Mouse (Mus musculus) midbrain, embryonic 16.5 days (tissue): Measurements from ENCODE around the gene Aox2. TPM values are rescaled to one million over a fixed set of nuclear protein-coding genes. Genes with fewer than 3 reads are reported as not detected.
A peak's percentile ranks its signal among the peaks of the same experiment; 100 is the strongest.

ENCODE experiments used
- ATAC-seq: fragments of 200-750 bp; cut with Nextera tagmentation; 2 replicates; pipeline ENCODE4 v1.8.0; 2017; ENCODE audit warnings: moderate TSS enrichment
- H3K27ac ChIP-seq: fragments of 300-500 bp; sonication (generic); 2 replicates; pipeline ENCODE4 v1.5.1; 2014; ENCODE audit warnings: mild to moderate bottlenecking, low read length, mixed read lengths
- H3K27me3 ChIP-seq: fragments of 300-500 bp; sonication (generic); 2 replicates; pipeline ENCODE4 v1.6.1; 2014; ENCODE audit warnings: low read depth, low read length, mixed read lengths; ENCODE audit not compliant: control insufficient read depth, insufficient read depth
- H3K36me3 ChIP-seq: fragments of 300-500 bp; sonication (generic); 2 replicates; pipeline ENCODE4 v1.6.1; 2014; ENCODE audit warnings: mild to moderate bottlenecking, low read length, moderate library complexity, mixed read lengths; ENCODE audit not compliant: control insufficient read depth, insufficient read depth
- H3K4me1 ChIP-seq: fragments of 300-500 bp; sonication (generic); 2 replicates; pipeline ENCODE4 v1.6.1; 2014; ENCODE audit warnings: mild to moderate bottlenecking, low read length, mixed read lengths; ENCODE audit not compliant: control insufficient read depth, insufficient read depth
- H3K4me2 ChIP-seq: fragments of 300-500 bp; sonication (generic); 2 replicates; pipeline ENCODE4 v1.6.1; 2014; ENCODE audit warnings: mild to moderate bottlenecking, low read length, mixed read lengths
- H3K4me3 ChIP-seq: fragments of 300-500 bp; sonication (generic); 2 replicates; pipeline ENCODE4 v1.5.1; 2014; ENCODE audit warnings: low read depth, mild to moderate bottlenecking, low read length, moderate library complexity, mixed read lengths
- H3K9ac ChIP-seq: fragments of 300-500 bp; sonication (generic); 2 replicates; pipeline ENCODE4 v1.6.1; 2014; ENCODE audit warnings: low read depth, low read length, mixed read lengths
- H3K9me3 ChIP-seq: fragments of 300-500 bp; sonication (generic); replicated peaks from 2 replicates; pipeline ENCODE4 v1.6.1; 2014; ENCODE audit warnings: mild to moderate bottlenecking, low read length, mixed read lengths; ENCODE audit not compliant: control insufficient read depth, poor library complexity, severe bottlenecking
- WGBS: fragments of 180-500 bp; shearing (Covaris S2); extraction: QIAGEN DNeasy Blood & Tissue Kit; methylation state at CpG from one replicate; pipeline ENCODE4 v1.1.7; 2014; 5-methylcytosine and 5-hydroxymethylcytosine counted together
- polyA plus RNA-seq: library from polyadenylated mRNA; unstranded; fragments of >200 nt; fragmentation: Nextera tagmentation; extraction: Ambion mirVana; gene quantifications from 2 replicates; pipeline ENCODE4 v1.2.1, GENCODE M21; 2015

Gene Aox2
- polyA plus RNA-seq, 1 experiment from 2014 or later: 0.03 TPM

GRCm38 (mm10) chr1:58244487-58244886 lies 33.6 kb upstream of the Aox2 start:
- no peaks in the 10 kb centered on the region for H3K36me3 ChIP-seq
- 82% methylated on average over 3 of the region's 3 CpGs for WGBS
- no peak overlapping the region for H3K4me2 ChIP-seq
- no peak overlapping the region for H3K9ac ChIP-seq
- H3K27me3 ChIP-seq: no peaks in the 10 kb centered on the region
- no peak overlapping the region for H3K4me3 ChIP-seq
- H3K27ac ChIP-seq: no peak overlapping the region
- no peak for ATAC-seq
- no peaks in the 10 kb centered on the region for H3K4me1 ChIP-seq
- no peaks in the 10 kb centered on the region for H3K9me3 ChIP-seq

- no peak overlapping the region for H3K4me3 ChIP-seq
- H3K27me3 ChIP-seq: no peaks in the 10 kb centered on the region
- WGBS: 72% methylated on average over 1 of the region's 1 CpGs
- H3K9ac ChIP-seq: no peak overlapping the region
- peaks cover 3% of the 10 kb centered on the region; the same call in 1 of the 2 replicates for H3K9me3 ChIP-seq
- ATAC-seq: no peak
- no peaks in the 10 kb centered on the region for H3K4me1 ChIP-seq
- H3K27ac ChIP-seq: no peak overlapping the region
- H3K36me3 ChIP-seq: no peaks in the 10 kb centered on the region
- no peak overlapping the region for H3K4me2 ChIP-seq
These were observed 29.6 kb upstream of the Aox2 start for GRCm38 (mm10) chr1:58248518-58248917.

- H3K9ac ChIP-seq: no peak overlapping the region
These were observed 24.7 kb upstream of the Aox2 start for GRCm38 (mm10) chr1:58253466-58253865.

GRCm38 (mm10) chr1:58257195-58257991 lies 20.7 kb upstream of the Aox2 start:
- no peak overlapping the region for H3K4me3 ChIP-seq
- no peaks in the 10 kb centered on the region for H3K36me3 ChIP-seq
- no peak overlapping the region for H3K27ac ChIP-seq
- H3K4me1 ChIP-seq: no peaks in the 10 kb centered on the region
- WGBS: 86% methylated on average over 10 of the region's 10 CpGs
- no peak overlapping the region for H3K9ac ChIP-seq
- ATAC-seq: no peak
- H3K9me3 ChIP-seq: no peaks in the 10 kb centered on the region
- no peak overlapping the region for H3K4me2 ChIP-seq
- H3K27me3 ChIP-seq: no peaks in the 10 kb centered on the region

More at GRCm38 (mm10) chr1:58253466-58253865, 24.7 kb upstream of the Aox2 start:
- WGBS: 86% methylated on average over 11 of the region's 11 CpGs
- H3K4me3 ChIP-seq: no peak overlapping the region
- H3K27ac ChIP-seq: no peak overlapping the region
- H3K36me3 ChIP-seq: no peaks in the 10 kb centered on the region
- H3K9me3 ChIP-seq: peaks cover 3% of the 10 kb centered on the region; the same call in 1 of the 2 replicates
- no peak for ATAC-seq
- H3K4me1 ChIP-seq: no peaks in the 10 kb centered on the region
- H3K4me2 ChIP-seq: no peak overlapping the region
- H3K27me3 ChIP-seq: no peaks in the 10 kb centered on the region

GRCm38 (mm10) chr1:58260311-58260710 lies 17.8 kb upstream of the Aox2 start:
- Histone ChIP-seq H3K4me2 (no peak overlapping the region), H3K9ac (no peak overlapping the region), H3K36me3 (no peaks in the 10 kb centered on the region), H3K9me3 (no peaks in the 10 kb centered on the region), H3K27ac (no peak overlapping the region), H3K27me3 (no peaks in the 10 kb centered on the region), H3K4me1 (no peaks in the 10 kb centered on the region), H3K4me3 (no peak overlapping the region)
- ATAC-seq: no peak
- 87% methylated on average over 3 of the region's 3 CpGs for WGBS

- Histone ChIP-seq H3K4me3 (no peak overlapping the region), H3K9ac (no peak overlapping the region), H3K9me3 (no peaks in the 10 kb centered on the region), H3K27ac (no peak overlapping the region), H3K4me2 (no peak overlapping the region), H3K27me3 (no peaks in the 10 kb centered on the region), H3K36me3 (no peaks in the 10 kb centered on the region), H3K4me1 (no peaks in the 10 kb centered on the region)
- 86% methylated on average over 2 of the region's 2 CpGs for WGBS
- ATAC-seq: no peak
These were observed 9.9 kb upstream of the Aox2 start for GRCm38 (mm10) chr1:58268231-58268630.

GRCm38 (mm10) chr1:58270807-58271569 lies 7.1 kb upstream of the Aox2 start:
- peak; percentile 81; the same call in 1 of the 2 replicates for ATAC-seq

GRCm38 (mm10) chr1:58275879-58276278 lies 2.2 kb upstream of the Aox2 start:
- H3K4me2 ChIP-seq: no peak overlapping the region
- no peak overlapping the region for H3K4me3 ChIP-seq
- no peak overlapping the region for H3K27ac ChIP-seq
- WGBS: 21% methylated on average over 9 of the region's 9 CpGs
- no peaks in the 10 kb centered on the region for H3K9me3 ChIP-seq
- H3K9ac ChIP-seq: no peak overlapping the region
- no peak for ATAC-seq
- no peaks in the 10 kb centered on the region for H3K4me1 ChIP-seq
- no peaks in the 10 kb centered on the region for H3K36me3 ChIP-seq
- no peaks in the 10 kb centered on the region for H3K27me3 ChIP-seq

More at GRCm38 (mm10) chr1:58270807-58271569, 7.1 kb upstream of the Aox2 start:
- H3K9ac ChIP-seq: no peak overlapping the region
- no peak overlapping the region for H3K27ac ChIP-seq
- no peaks in the 10 kb centered on the region for H3K4me1 ChIP-seq
- H3K4me3 ChIP-seq: no peak overlapping the region
- H3K9me3 ChIP-seq: no peaks in the 10 kb centered on the region
- no peak overlapping the region for H3K4me2 ChIP-seq
- 64% methylated on average over 6 of the region's 6 CpGs for WGBS
- H3K36me3 ChIP-seq: no peaks in the 10 kb centered on the region
- H3K27me3 ChIP-seq: no peaks in the 10 kb centered on the region

GRCm38 (mm10) chr1:58278513-58278912 lies 387 bp downstream of the Aox2 start:
- no peak overlapping the region for H3K4me3 ChIP-seq
- no peak overlapping the region for H3K4me2 ChIP-seq
- H3K27me3 ChIP-seq: no peaks in the 10 kb centered on the region
- ATAC-seq: no peak
- H3K9me3 ChIP-seq: no peaks in the 10 kb centered on the region
- no peak overlapping the region for H3K9ac ChIP-seq
- WGBS: 53% methylated on average over 7 of the region's 7 CpGs
- H3K27ac ChIP-seq: no peak overlapping the region
- no peaks in the 10 kb centered on the region for H3K4me1 ChIP-seq
- no peaks in the 10 kb centered on the region for H3K36me3 ChIP-seq
